Mouse (Mus musculus) urinary bladder, adult 18-20 months (tissue): ENCODE data around the gene Syne3.

Source experiments
- DNase-seq, 2 experiments: peaks; one replicate each; pipeline ENCODE4 v3.0.0; 2022; ENCODE audit warnings: low spot score in 2 of 2, mixed read lengths in 2 of 2

Gene Syne3

GRCm38 (mm10) chr12:104969618-104970017 lies 40.0 kb downstream of the Syne3 start:
- DNase-seq: no peak

GRCm38 (mm10) chr12:104969177-104969576 lies 40.4 kb downstream of the Syne3 start:
- DNase-seq: no peak

GRCm38 (mm10) chr12:104964953-104965911 lies 44.4 kb downstream of the Syne3 start:
- DNase-seq: no peak

GRCm38 (mm10) chr12:104960421-104960820 lies 49.2 kb downstream of the Syne3 start:
- no peak for DNase-seq

GRCm38 (mm10) chr12:104959966-104960365 lies 49.6 kb downstream of the Syne3 start:
- no peak for DNase-seq

- DNase-seq: no peak
Observed at GRCm38 (mm10) chr12:104958263-104958662, 51.3 kb downstream of the Syne3 start.

GRCm38 (mm10) chr12:104957165-104957564 lies 52.4 kb downstream of the Syne3 start:
- no peak for DNase-seq

- DNase-seq: no peak
Observed at GRCm38 (mm10) chr12:104956406-104956805, 53.2 kb downstream of the Syne3 start.

GRCm38 (mm10) chr12:104955003-104955800 lies 54.4 kb downstream of the Syne3 start:
- DNase-seq: peak; percentile 41 to 63

- peak; percentile 31 to 39 for DNase-seq
Observed at GRCm38 (mm10) chr12:104953941-104954340, 55.7 kb downstream of the Syne3 start.

GRCm38 (mm10) chr12:104952458-104952857 lies 57.2 kb downstream of the Syne3 start:
- peak; percentile 56 to 72 for DNase-seq

- DNase-seq: no peak
Observed at GRCm38 (mm10) chr12:104947911-104948310, 61.7 kb downstream of the Syne3 start.

GRCm38 (mm10) chr12:104946231-104946630 lies 63.4 kb downstream of the Syne3 start:
- no peak for DNase-seq

GRCm38 (mm10) chr12:104940466-104940865 lies 69.1 kb downstream of the Syne3 start:
- no peak for DNase-seq

- no peak for DNase-seq
Observed at GRCm38 (mm10) chr12:104940027-104940386, 69.6 kb downstream of the Syne3 start.

GRCm38 (mm10) chr12:104939372-104940026 lies 70.1 kb downstream of the Syne3 start:
- DNase-seq: peak; percentile 46 to 71

GRCm38 (mm10) chr12:104938935-104939334 lies 70.7 kb downstream of the Syne3 start:
- no peak for DNase-seq

- no peak for DNase-seq
Observed at GRCm38 (mm10) chr12:104936223-104936622, 73.4 kb downstream of the Syne3 start.

GRCm38 (mm10) chr12:104935144-104935543 lies 74.5 kb downstream of the Syne3 start:
- no peak for DNase-seq

GRCm38 (mm10) chr12:104933800-104934199 lies 75.8 kb downstream of the Syne3 start:
- no peak for DNase-seq

- no peak for DNase-seq
Observed at GRCm38 (mm10) chr12:104933217-104933616, 76.4 kb downstream of the Syne3 start.

GRCm38 (mm10) chr12:104925765-104926164 lies 83.8 kb downstream of the Syne3 start:
- DNase-seq: no peak
